ENCODE assay signal across 18 mouse cellular contexts in genomic region chr10:25770051-25770450, GRCm38 (mm10).
DNase-seq lines count a peak whose midpoint lies in the region; ATAC-seq lines count a peak whose summit lies in the region.
"Had no signal": no experiment of that assay in that cellular context is flagged by ENCODE, and none has a peak within 500 bp of the region (broad histone marks: within the 10 kb centered on the region; RNA-seq: fewer than 3 reads in every experiment).

No protein-coding gene starts in this region.

- peak; percentile 64 for ATAC-seq in frontal cortex, adult (ENCODE audit: low TSS enrichment)
- ATAC-seq: activated CD4-positive, CD25-positive, alpha-beta regulatory T cell, adult 4 months; CD4-positive, CD25-positive, alpha-beta regulatory T cell, adult 4 months; Patski had no signal

- DNase-seq in frontal cortex, postnatal 14 days (ENCODE audit: low spot score in 2 of 2) = no peak
- DNase-seq in brain, adult 2 months (ENCODE audit: low read depth, low spot score) = peak; percentile 16
- no peak for DNase-seq in left cerebral cortex, adult 8-10 months (ENCODE audit: low spot score in 2 of 2)
- DNase-seq: adrenal gland, adult 2 months; adrenal gland, adult 8-10 months; adrenal gland, postnatal 10 days; adrenal gland, postnatal 14 days; adrenal gland, postnatal 25 days; adrenal gland, postnatal 36 days; B cell, adult 2 months; cerebellum, adult 11 months; cerebellum, adult 11-12 months; cerebellum, adult 18-20 months; cerebellum, adult 2 months had no signal
